Mouse (Mus musculus): Measurements from ENCODE around the gene Prom2. TPM values are rescaled to one million over a fixed set of nuclear protein-coding genes. Genes with fewer than 3 reads are reported as not detected.

Gene Prom2
- total RNA-seq, 2 experiments from 2014 or later: 0.08 to 0.18 TPM

DNA sequence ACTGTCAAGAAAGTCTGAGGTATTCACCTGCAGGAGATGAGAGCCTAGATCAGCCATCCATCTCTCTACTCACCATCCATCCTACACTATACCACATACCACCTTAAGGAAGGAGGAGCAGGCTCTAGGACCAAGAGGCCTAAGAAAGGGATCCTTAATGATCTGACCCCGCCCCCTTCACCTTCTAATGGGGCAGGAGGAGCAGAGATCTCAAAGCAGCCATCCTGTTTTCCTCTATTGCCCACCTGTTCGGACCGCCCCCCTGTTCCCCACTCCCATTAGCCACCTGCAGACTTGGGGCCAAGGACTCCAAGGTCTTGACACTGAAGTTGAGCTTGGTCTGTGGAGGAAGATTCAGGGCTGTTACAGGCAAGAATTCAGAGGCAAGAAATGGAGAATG lies 10.8 kb downstream of the Prom2 start:
- intact Hi-C loops (cut with DNase I): no loop called here
- no peak for DNase-seq (ENCODE audit: low spot score in 2 of 2)

DNA sequence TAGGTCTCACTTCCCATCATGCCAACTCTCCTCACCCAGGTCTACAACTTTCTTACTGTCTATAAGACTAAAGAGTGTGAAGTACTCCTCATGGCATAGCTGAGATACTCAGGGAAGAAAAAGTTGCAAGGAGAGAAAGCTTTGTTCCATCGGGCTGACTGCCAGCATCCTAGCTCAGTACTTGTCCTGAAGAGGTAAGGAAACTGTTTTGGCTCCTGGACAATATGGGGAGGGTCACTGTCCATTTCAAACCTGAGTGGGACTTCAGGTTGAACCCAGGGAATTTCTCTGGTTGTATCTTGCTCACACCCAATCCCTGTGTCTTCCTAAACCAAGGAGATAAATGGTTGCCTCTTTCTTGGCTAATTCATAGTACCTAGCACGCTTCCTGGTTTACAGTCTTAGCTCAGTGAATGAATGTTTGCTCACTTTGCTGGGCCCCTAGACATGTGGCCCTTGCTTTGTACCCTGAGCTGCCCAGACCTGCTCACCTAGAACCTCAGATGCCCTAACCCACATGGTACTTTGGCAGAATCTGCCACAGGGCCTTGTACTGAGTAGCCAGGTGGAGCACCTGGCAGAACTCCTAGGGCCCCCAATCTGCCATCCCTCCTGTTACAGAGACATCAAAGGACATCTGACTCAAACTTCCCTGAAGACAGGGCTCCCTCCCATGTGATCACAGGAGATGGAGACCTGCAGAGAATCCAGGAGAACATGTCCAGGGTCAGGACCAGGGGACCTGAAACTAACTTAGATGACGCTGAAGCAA lies 16.1 kb downstream of the Prom2 start:
- intact Hi-C loops (cut with DNase I): no loop called here
- DNase-seq (ENCODE audit: low spot score in 2 of 2): no peak

DNA sequence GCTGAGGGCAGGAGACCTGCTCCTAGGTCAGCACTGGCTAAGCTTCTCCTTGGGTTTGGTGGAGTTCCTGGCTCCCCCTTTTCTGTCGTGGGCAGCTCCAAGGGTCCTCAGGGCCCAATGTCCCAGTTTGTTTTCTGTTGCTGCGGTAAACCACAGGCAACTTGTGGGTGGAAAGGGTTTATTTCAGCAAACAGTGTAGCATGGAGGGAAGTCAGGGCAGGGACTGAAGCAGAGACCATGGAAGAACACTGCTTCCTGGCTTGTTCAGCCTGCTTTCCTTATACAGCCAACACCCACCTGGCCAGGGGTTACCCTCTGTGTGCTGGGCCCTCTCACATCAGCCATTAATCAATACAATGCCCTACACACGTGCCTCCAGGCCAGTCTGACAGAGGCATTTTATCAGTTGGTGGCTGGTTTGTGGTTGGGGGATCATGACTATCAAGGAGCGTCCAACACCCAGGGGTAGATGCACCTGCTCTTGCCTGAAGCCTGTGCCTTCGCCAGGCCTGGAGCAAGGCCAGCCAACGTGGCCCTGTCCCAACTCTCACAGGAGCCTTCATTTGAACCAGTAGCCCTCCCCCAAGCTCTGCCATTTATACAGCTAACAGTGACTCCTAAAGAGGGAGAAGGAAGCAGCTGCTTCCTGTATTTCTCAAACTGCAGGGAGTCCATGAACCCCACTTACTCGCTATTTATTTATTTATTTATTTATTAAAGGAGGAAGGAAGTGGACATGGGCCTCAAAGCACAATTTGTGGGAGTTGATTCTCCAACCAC lies 17.1 kb downstream of the Prom2 start:
- intact Hi-C loops (cut with DNase I): no loop called here
- no peak for DNase-seq (ENCODE audit: low spot score in 2 of 2)

GRCm38 (mm10) chr2:127522006-127522441 lies 19.2 kb downstream of the Prom2 start, which contains the start of gene Kcnip3:
TSS of gene Kcnip3 (minus strand) at chr2:127522094.
- DNase-seq (ENCODE audit: low spot score in 2 of 2): peak; percentile 74 to 81
- intact Hi-C loops (cut with DNase I): no loop called here

DNA sequence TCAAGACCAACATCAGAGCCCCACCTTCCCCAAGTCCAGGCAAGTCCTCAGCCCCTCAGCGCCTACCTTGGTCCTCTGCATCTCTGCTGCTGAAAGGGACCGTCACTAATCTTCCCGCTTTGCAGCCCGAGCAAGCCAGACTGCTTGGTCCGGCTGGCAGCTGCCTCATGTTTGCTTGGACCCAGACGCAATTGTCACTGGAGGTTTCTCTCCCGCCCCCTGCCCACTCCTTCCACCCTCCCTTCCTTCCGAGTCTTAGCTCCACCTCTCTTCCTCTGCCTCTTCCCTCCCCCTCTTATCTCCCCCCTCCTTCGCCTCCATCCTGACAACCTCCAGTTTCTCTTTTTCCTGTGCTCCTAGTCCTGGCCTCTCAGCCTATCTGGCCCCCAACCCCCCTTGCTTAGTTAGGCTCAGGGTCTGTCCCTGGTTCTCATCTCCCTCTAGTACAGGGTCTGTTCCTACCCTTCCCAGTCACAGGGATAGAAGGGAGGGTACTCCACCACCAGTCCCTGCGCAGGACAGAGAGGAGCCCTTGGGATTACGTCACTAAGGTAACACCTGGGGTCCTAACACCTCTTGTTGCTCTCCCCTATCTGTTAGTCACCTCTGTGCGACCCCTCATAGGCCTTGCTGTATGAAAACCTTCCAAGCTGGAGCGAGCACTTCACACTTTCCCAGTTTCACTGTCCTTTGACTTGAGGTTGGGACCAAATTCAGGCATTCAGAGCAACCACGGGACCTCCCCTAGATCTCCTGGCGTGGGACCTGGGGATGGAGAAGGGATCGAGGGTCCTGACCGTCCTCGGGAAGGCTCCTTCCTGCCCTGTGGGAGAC lies 19.9 kb downstream of the Prom2 start:
- intact Hi-C loops (cut with DNase I): no loop called here
- peak; percentile 75 to 87 for DNase-seq (ENCODE audit: low spot score in 2 of 2)

DNA sequence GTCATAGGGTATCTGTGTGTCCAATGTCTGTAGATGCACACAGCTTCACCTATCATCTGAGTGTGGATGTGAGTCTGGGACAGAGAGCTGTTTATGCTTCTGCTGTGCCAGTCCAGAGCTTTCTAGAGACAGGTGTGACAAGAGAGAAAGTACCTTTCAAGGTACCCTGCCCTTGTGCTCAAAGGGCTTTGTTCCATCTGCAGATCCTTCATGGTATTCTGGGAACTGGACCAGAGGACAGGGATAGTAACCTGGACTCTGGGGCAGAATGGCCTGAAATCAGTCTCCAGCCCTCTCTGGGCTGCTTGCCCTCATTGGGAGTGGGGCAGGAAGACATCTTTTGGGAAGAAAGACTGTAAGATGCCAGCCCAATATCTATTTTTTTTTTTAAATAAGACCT lies 21.1 kb downstream of the Prom2 start:
- intact Hi-C loops (cut with DNase I): no loop called here
- no peak for DNase-seq (ENCODE audit: low spot score in 2 of 2)

DNA sequence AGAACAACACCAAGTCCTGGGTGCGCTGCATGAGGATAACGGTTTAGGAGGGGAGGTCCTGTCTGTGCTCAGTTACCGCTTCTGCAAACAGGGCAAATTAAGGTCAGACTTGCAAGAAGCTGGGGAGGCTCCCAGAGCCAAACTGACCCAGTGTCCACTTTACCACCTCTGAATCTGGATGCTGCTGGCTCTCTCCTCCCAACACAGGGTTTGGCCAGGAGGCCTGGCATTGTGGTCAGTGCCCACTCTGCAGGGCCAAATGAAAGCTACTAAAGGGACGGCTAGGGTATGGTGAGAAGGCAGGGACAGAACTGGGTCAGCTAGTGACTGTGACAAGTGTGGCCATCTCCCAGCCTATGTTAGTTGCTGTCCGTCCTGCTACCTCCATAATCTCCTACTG lies 22.0 kb downstream of the Prom2 start:
- intact Hi-C loops (cut with DNase I): no loop called here
- no peak for DNase-seq (ENCODE audit: low spot score in 2 of 2)

GRCm38 (mm10) chr2:127518831-127519230 lies 22.4 kb downstream of the Prom2 start:
- DNase-seq (ENCODE audit: low spot score in 2 of 2): no peak
- intact Hi-C loops (cut with DNase I): no loop called here

DNA sequence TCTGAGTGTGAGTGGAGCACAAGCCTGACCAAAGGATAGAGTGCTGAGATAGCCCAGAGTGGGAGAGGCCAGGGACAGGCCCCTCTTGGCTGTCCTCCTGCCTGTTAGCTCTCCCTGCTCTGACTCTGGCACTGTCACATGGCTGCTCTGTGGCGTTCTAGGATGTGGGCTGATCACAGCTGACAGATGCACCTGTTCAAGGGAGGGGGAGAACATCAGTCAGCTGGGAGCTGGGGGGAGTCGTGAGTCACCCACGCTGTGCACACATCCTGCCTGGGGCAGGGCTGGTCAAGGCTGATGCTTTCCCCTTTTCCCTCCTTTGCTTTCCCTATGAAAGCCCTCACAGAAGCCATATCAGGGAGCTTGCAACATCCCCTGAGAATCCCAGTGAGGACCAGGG lies 23.0 kb downstream of the Prom2 start:
- intact Hi-C loops (cut with DNase I): no loop called here
- peak; percentile 54 to 67 for DNase-seq (ENCODE audit: low spot score in 2 of 2)

- intact Hi-C loops (cut with DNase I): no loop called here
- peak; percentile 68 to 90 for DNase-seq (ENCODE audit: low spot score in 2 of 2)
These were observed 24.2 kb downstream of the Prom2 start for GRCm38 (mm10) chr2:127517081-127517480.

- DNase-seq (ENCODE audit: low spot score in 2 of 2): no peak
- intact Hi-C loops (cut with DNase I): no loop called here
These were observed 26.7 kb downstream of the Prom2 start for GRCm38 (mm10) chr2:127514380-127515124.

- intact Hi-C loops (cut with DNase I): no loop called here
- no peak for DNase-seq (ENCODE audit: low spot score in 2 of 2)
These were observed 28.0 kb downstream of the Prom2 start for GRCm38 (mm10) chr2:127513244-127513643.

DNA sequence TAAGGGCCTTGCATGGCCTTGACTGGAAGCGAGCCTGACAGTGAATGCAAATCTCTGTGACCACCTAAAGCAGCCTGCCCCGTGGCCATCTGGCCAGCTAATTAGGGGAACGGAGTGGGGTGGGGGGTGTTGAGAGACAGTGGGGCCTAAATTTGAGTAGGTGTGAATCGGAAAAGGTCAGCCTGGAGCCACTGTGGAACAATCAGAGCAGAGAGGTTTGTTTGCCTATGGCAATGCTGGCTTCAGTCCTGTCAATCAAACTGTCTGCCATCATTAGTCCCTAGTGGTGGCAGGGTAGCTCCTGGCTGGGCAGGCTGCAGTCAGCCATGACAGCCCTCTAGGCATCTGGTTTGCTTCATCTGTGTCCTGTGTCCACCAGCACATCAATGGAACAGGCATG lies 29.8 kb downstream of the Prom2 start:
- no peak for DNase-seq (ENCODE audit: low spot score in 2 of 2)
- intact Hi-C loops (cut with DNase I): no loop called here

GRCm38 (mm10) chr2:127507967-127508660 lies 33.2 kb downstream of the Prom2 start:
- intact Hi-C loops (cut with DNase I): loop anchor here (1.0 to 2.0 kb wide), 2 partner anchors 43 to 51 kb away; no protein-coding TSS in a partner anchor
- DNase-seq (ENCODE audit: low spot score in 2 of 2): no peak

GRCm38 (mm10) chr2:127507077-127507774 lies 34.0 kb downstream of the Prom2 start:
- intact Hi-C loops (cut with DNase I): loop anchor here (1.0 to 2.0 kb wide), 2 partner anchors 44 to 52 kb away; no protein-coding TSS in a partner anchor

DNA sequence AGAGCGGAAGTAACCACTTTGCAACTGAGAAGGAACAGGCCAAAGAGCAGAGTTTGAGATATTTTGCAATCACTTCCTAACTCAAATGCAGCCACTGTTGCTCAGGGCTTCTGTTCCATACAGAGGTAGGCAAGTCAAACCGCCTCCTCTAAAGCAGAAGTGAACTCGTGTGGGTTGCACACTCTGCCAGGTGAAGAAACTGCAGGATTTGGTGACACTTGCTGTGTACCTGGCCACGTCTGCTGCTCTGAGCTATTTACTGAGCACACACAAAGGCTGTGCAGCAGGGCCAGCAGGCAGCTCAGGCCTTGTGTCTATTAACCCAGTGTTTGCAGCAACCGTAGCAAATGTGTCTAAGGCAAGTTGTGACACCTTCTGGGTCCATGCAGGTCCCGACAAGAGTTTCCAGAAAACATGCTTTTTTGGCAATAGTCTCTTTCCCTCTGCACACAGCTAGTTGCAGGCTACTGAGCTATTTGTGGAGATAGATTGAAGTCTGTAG lies 35.1 kb downstream of the Prom2 start:
- DNase-seq (ENCODE audit: low spot score in 2 of 2): no peak
- intact Hi-C loops (cut with DNase I): loop anchor here (2.0 kb wide), 1 partner anchor 45 kb away; no protein-coding TSS in a partner anchor

More at GRCm38 (mm10) chr2:127507077-127507774, 34.0 kb downstream of the Prom2 start:
- peak; percentile 86 to 90 for DNase-seq (ENCODE audit: low spot score in 2 of 2)

DNA sequence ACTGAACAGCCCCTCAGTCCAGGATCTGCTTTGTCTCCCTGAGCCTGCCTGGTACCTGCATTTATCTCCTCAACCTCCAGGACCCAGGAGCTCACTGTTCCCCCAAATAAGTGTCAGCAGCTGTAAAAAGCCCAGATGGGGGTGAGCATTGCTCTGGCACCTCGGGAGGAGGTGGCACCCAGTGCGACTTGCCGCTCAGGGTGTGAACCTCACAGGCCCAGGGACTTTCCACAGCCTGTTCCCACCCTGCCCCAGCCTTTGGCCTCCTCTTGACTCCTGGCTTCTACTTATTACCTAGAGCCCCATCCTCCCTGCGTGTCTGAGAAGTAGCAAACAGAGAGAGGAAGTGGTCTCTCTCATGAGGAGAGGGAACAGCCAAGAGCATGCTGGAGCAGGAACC lies 36.1 kb downstream of the Prom2 start:
- DNase-seq (ENCODE audit: low spot score in 2 of 2): no peak
- intact Hi-C loops (cut with DNase I): no loop called here
